Mouse (Mus musculus) ES-E14 (cell line): Measurements from ENCODE around the gene Tnfrsf25.

ENCODE experiments used
- CHD2 ChIP-seq: IDR thresholded peaks from 2 replicates; pipeline ENCODE4 v1.6.1; 2014; ENCODE audit warnings: mild to moderate bottlenecking, low read depth, low read length, inconsistent platforms
- HCFC1 ChIP-seq: IDR thresholded peaks from 2 replicates; pipeline ENCODE4 v1.6.1; 2012; ENCODE audit warnings: low read length, inconsistent platforms, borderline replicate concordance; ENCODE audit not compliant: insufficient read depth
- ZC3H11A ChIP-seq: IDR thresholded peaks from 2 replicates; pipeline ENCODE4 v1.6.1; 2012; ENCODE audit warnings: low read depth, mild to moderate bottlenecking, inconsistent platforms, low read length, borderline replicate concordance
- ZNF384 ChIP-seq: IDR thresholded peaks from 2 replicates; pipeline ENCODE4 v1.6.1; 2012; ENCODE audit warnings: low read depth, low read length, inconsistent platforms

DNA sequence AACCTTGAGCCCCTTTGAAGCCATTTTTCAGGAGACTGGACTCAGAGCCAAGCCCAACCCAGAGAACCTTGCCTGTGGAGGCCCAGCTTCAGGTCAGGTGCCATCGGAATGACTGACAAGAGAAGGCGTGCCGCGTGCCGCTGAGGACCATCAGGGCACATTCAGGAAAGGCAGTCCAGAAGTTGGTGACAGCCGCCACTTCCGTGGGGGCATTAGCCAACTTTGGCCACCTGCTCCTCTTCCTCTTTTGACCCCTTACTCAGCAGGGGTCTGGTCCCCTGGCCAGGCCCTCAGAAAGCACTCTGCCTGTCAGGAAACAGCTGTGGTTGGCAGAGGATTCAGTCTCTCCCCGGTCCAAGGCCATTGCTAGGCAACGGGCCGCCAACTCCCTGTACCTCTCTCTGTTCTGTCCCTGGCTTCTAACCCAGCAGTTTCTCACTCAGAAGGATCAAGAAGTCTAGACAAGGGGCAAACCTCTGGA is 43.6 kb upstream of the Tnfrsf25 start, which contains the start of gene Plekhg5:
- TF ChIP-seq CHD2 (no peak), ZNF384 (no peak), ZC3H11A (no peak), HCFC1 (no peak)
